Mouse (Mus musculus) stomach, embryonic 16.5 days (tissue): ENCODE measurements around the gene Plxnc1. TPM values are rescaled to one million over a fixed set of nuclear protein-coding genes. Genes with fewer than 3 reads are reported as not detected.

Source experiments
- ATAC-seq: fragments of 200-750 bp; cut with Nextera tagmentation; 2 replicates; pipeline ENCODE4 v1.8.0; 2017; ENCODE audit warnings: moderate number of reproducible peaks, moderate TSS enrichment; ENCODE audit not compliant: insufficient read depth, low FRiP score
- H3K27ac ChIP-seq: fragments of 300-500 bp; sonication (generic); 2 replicates; pipeline ENCODE4 v1.5.1; 2014; ENCODE audit warnings: low read length
- H3K27me3 ChIP-seq: fragments of 300-500 bp; sonication (generic); 2 replicates; pipeline ENCODE4 v1.6.1; 2014; ENCODE audit warnings: low read length, control low read depth, mixed read lengths; ENCODE audit not compliant: control insufficient read depth, insufficient read depth
- H3K36me3 ChIP-seq: fragments of 300-500 bp; sonication (generic); 2 replicates; pipeline ENCODE4 v1.6.1; 2014; ENCODE audit warnings: low read length; ENCODE audit not compliant: control insufficient read depth, insufficient read depth
- H3K4me1 ChIP-seq: fragments of 300-500 bp; sonication (generic); 2 replicates; pipeline ENCODE4 v1.6.1; 2014; ENCODE audit warnings: low read length, control low read depth, mixed read lengths; ENCODE audit not compliant: control insufficient read depth, insufficient read depth
- H3K4me2 ChIP-seq: fragments of 300-500 bp; sonication (generic); 2 replicates; pipeline ENCODE4 v1.6.1; 2014; ENCODE audit warnings: low read depth, low read length, mixed read lengths
- H3K4me3 ChIP-seq: fragments of 300-500 bp; sonication (generic); replicated peaks from 2 replicates; pipeline ENCODE4 v1.5.1; 2014; ENCODE audit warnings: mild to moderate bottlenecking, low read length
- H3K9ac ChIP-seq: fragments of 300-500 bp; sonication (generic); 2 replicates; pipeline ENCODE4 v1.6.1; 2014; ENCODE audit warnings: low read length
- H3K9me3 ChIP-seq: fragments of 300-500 bp; sonication (generic); replicated peaks from 2 replicates; pipeline ENCODE4 v1.6.1; 2016; ENCODE audit warnings: low read length, control low read depth; ENCODE audit not compliant: control insufficient read depth
- WGBS: fragments of 180-500 bp; shearing (Covaris S2); extraction: QIAGEN DNeasy Blood & Tissue Kit; methylation state at CpG from one replicate; pipeline ENCODE4 v1.1.7; 2014; 5-methylcytosine and 5-hydroxymethylcytosine counted together
- polyA plus RNA-seq: library from polyadenylated mRNA; unstranded; fragments of >200 nt; fragmentation: Nextera tagmentation; extraction: Ambion mirVana; gene quantifications from 2 replicates; pipeline ENCODE4 v1.2.1, GENCODE M21; 2015

Gene Plxnc1
- polyA plus RNA-seq = 1.2 and 1.9 TPM in 2 replicates

DNA sequence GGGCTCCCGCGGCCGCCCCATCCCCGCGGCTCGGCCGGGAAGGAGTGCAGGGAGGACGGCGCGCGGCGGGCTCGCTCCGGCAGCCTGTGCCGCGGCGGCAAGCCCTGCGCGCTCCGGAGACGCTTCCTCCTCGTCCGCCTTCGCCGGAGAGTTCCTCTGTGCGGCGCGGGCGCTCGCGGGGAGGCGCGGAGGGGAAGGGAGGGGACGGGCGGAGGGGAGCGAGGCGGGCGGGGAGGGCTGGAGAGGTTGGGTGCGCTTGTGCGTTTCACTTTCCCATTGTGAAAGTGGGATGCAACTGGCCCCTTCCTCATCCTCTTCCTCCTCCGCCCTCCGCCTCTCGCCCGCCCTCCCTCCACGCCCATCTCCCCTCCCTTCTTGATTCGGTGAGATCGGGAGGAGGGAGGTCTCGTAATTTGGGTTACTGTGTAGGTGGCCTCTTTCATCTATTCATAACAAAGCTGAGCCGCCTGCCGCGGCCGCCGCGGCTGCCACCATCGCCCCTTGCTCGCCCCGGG is at the start of gene Plxnc1:
Plxnc1 (minus strand) TSS at position 145 of the 515 bp plus-strand sequence.
- H3K9me3 ChIP-seq = no peaks in the 10 kb centered on the region
- no peaks in the 10 kb centered on the region for H3K36me3 ChIP-seq
- H3K4me1 ChIP-seq = peaks cover 20% of the 10 kb centered on the region
- under 1% methylated on average over 51 of the region's 57 CpGs for WGBS
- H3K4me2 ChIP-seq = peak within 1 kb of the TSS; percentile 91
- H3K9ac ChIP-seq = peak within 1 kb of the TSS; percentile 75
- no peak within 1 kb of the TSS for H3K27ac ChIP-seq
- H3K4me3 ChIP-seq = peak within 1 kb of the TSS; percentile 73
- ATAC-seq = peak; percentile 38; the same call in 1 of the 2 replicates
- H3K27me3 ChIP-seq = peaks cover 25% of the 10 kb centered on the region

DNA sequence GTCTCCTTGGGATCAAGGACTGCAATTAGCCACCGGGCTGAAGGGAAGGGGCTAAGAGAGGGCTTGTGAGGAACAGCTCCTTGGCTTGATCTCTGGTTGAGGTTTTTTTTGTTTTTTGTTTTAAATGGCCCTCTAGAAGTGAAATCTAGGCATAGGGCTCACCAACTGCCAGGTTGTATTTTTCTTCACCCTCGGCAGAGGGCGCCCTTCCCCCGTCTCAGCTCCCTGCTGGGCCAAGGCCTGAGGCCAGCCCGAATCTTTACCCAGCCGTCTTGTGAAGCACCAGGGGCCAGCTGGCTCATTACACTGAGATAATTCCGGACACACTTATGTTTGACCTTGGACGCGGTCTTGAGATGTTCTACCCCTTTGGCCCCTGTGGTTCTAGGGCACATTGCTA is 47.5 kb upstream of the Plxnc1 start:
- no peaks in the 10 kb centered on the region for H3K27me3 ChIP-seq
- H3K9me3 ChIP-seq = no peaks in the 10 kb centered on the region
- no peak overlapping the region for H3K4me3 ChIP-seq
- H3K4me2 ChIP-seq = peak overlapping the region; percentile 54
- no peak overlapping the region for H3K9ac ChIP-seq
- H3K27ac ChIP-seq = no peak overlapping the region
- 11% methylated on average over 9 of the region's 9 CpGs for WGBS
- 0 out of 2 replicates have a peak, but pooled peaks cover 6% of the 10 kb centered on the region for H3K4me1 ChIP-seq
- no peaks in the 10 kb centered on the region for H3K36me3 ChIP-seq
- ATAC-seq = no peak; the same call in 1 of the 2 replicates

DNA sequence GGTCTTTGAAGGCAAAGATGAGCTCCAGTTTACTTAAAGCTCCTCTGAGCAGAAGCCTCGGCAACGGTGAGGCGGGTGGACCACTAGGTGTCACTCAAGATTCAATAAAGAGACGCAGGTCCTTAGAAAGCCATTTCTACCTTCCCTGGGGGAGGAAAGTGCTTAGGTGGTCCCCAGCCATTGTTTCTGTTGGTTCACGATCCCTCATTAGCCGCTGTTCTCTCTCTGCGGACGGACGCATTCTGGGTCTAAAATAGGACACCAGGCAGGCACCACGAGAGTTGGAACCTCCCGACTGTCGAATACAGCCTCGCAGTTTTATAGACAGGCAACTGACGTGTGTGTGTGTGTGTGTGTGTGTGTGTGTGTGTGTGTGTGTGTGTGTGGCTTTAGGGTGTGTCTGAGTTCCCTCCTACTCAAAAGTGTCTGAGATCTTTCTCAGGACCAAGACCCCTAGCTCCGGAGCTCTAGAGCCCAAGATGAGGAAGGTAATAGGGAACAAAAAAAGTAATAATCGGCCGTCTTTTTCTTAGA is 47.0 kb upstream of the Plxnc1 start:
- Histone ChIP-seq H3K9me3 (no peaks in the 10 kb centered on the region), H3K4me3 (peak overlapping the region; percentile 5), H3K36me3 (no peaks in the 10 kb centered on the region), H3K9ac (0 out of 2 replicates have a peak overlapping the region, but pooled peaks have one; percentile 44), H3K27me3 (no peaks in the 10 kb centered on the region), H3K27ac (peak overlapping the region; percentile 69), H3K4me1 (0 out of 2 replicates have a peak, but pooled peaks cover 6% of the 10 kb centered on the region), H3K4me2 (peak overlapping the region; percentile 54)
- WGBS = 15% methylated on average over 17 of the region's 17 CpGs
- ATAC-seq = no peak

DNA sequence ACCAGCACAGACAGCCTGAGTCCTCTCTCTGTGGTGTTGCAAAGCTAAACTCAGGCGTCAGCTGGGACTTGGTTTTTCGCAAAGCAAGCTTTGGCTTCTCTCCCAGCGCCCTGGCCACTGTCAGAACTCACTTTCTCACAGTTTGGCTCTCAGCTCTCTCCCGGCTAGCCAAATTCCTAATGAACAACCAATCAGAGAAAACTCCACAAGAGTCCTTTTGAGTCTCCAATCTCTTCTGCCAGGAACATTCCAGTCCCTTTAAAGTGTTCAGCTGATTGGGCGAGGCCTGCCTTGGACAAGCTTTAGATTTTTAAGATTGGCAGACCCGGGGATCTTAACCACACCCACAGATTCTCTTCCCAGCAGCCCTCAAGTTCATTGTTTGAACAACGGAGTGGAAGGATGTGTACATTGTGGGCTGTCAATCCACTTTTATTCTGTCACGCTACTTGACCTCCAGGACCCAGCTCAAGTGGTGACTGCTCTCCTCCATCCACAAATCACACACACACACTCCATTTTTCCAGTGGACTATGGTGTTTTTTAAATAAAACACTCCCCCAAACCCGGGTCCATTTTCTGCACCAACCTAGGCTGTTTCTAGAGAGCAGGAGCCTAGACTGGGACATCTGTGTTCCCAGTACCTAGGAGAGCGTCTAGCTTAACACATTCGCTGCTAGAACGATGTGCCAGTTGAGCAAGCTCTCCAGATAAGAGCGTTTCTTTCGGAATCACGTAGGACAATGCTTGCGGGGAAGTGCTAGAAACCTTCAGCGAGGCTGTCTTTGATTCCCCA is 46.3 kb upstream of the Plxnc1 start:
- Histone ChIP-seq H3K36me3 (no peaks in the 10 kb centered on the region), H3K4me2 (peak overlapping the region; percentile 54), H3K27me3 (no peaks in the 10 kb centered on the region), H3K4me1 (0 out of 2 replicates have a peak, but pooled peaks cover 6% of the 10 kb centered on the region), H3K9ac (0 out of 2 replicates have a peak overlapping the region, but pooled peaks have one; percentile 44), H3K27ac (peak overlapping the region; percentile 84), H3K4me3 (peak overlapping the region; percentile 5; the same call in 1 of the 2 replicates), H3K9me3 (no peaks in the 10 kb centered on the region)
- 10% methylated on average over 17 of the region's 17 CpGs for WGBS
- peak; percentile 83 for ATAC-seq

DNA sequence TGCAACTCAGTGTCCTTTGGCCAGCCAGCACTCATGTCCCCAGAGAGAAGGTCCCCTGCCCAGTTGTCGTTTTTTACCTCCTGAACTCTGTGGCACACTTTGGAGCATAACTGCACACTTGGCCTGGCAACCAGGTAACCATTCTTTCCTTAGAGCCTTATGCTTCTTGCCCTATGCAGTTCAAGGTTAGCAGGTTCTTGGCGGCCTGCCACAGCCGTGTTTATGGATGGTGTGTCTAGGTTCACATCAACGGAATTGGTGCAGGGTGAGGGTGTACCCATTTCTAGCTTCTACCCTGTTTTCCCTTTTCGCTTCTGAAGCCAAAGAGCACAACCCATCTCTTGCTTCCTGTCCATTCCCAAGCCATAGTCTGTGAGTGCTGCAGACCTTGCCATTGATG is 44.7 kb upstream of the Plxnc1 start:
- Histone ChIP-seq H3K27ac (no peak overlapping the region), H3K9ac (no peak overlapping the region), H3K4me2 (no peak overlapping the region), H3K4me3 (no peak overlapping the region), H3K4me1 (0 out of 2 replicates have a peak, but pooled peaks cover 6% of the 10 kb centered on the region), H3K9me3 (no peaks in the 10 kb centered on the region), H3K27me3 (no peaks in the 10 kb centered on the region), H3K36me3 (no peaks in the 10 kb centered on the region)
- 75% methylated on average over 5 of the region's 5 CpGs for WGBS
- no peak for ATAC-seq

DNA sequence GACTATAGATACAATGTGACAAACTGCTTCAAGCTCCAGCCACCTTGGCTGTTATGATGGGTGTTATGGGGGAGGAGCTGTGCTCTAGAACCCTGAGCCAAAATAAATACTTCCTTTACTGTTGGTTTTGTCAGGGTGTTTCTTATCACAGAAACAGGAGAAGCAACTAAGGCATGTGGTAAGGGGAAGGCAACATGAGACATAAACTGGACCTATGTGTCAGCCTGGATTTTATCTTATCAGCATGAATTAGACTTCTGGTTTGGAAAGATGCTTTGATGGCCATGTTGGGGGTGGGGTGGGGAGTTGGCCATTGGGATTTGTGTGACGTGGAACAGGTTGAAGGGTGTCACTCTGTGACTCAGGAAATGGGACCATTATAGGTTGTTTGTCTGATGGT is 40.5 kb upstream of the Plxnc1 start:
- H3K9me3 ChIP-seq = no peaks in the 10 kb centered on the region
- H3K9ac ChIP-seq = no peak overlapping the region
- ATAC-seq = no peak
- H3K27me3 ChIP-seq = no peaks in the 10 kb centered on the region
- H3K4me1 ChIP-seq = no peaks in the 10 kb centered on the region
- no peak overlapping the region for H3K27ac ChIP-seq
- H3K4me2 ChIP-seq = no peak overlapping the region
- 46% methylated on average over 1 of the region's 1 CpGs for WGBS
- no peaks in the 10 kb centered on the region for H3K36me3 ChIP-seq
- no peak overlapping the region for H3K4me3 ChIP-seq

DNA sequence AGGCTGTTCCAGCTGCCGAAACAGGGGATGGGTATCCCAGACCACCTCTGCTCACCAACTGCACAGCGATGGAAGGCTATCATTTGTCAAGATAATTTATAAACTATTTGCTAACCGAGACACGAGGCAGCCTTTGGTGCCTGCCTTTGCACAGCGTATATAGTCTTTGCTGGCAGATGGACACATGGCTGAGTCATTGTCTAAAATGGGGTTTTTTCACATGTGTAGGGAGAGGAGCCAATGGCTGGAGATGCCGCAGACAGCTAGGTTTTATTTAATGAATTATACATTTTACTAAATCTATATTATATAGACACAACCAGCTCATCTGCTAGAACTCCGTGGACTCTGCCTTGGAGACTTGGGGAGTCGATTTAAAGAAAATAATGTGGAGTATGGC is 37.9 kb upstream of the Plxnc1 start:
- no peak for ATAC-seq
- Histone ChIP-seq H3K4me3 (no peak overlapping the region), H3K36me3 (no peaks in the 10 kb centered on the region), H3K9me3 (no peaks in the 10 kb centered on the region), H3K4me1 (no peaks in the 10 kb centered on the region), H3K9ac (no peak overlapping the region), H3K4me2 (no peak overlapping the region), H3K27me3 (no peaks in the 10 kb centered on the region), H3K27ac (no peak overlapping the region)
- 54% methylated on average over 8 of the region's 8 CpGs for WGBS

DNA sequence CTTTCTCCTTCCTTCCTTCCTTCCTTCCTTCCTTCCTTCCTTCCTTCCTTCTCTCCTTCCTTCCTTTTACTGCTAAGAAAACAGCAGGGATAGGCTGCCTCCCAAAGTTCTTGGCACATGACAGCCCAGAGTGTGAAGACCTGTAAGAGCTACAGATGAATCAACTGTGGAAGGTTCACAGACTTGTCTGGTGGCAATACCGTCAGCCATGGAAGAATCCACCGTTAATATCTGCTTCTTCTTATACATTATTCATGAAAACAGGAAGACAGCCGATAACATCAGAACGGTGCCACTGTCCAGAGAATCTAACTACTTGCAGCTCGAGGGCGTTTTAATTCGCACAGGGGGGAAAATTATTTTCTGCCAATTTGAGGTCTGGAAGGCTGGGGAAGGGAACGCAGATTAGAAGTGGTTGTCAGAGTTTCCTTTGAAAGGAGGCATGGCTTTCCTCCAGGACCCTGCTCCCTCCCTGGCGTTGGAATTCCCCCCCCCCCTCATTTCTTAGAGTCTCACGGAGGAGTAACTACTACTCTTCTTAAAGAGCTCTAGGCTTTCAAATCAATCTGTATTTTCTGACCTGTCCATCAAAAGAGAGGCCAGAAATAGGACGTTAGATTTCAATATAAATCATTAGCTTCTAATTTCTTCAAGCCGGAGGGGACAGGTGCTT is 37.0 kb upstream of the Plxnc1 start:
- 40% methylated on average over 12 of the region's 12 CpGs for WGBS

More for the DNA sequence above, 37.0 kb upstream of the Plxnc1 start:
- Histone ChIP-seq H3K27ac (no peak overlapping the region), H3K4me2 (no peak overlapping the region), H3K9me3 (no peaks in the 10 kb centered on the region), H3K27me3 (no peaks in the 10 kb centered on the region), H3K36me3 (no peaks in the 10 kb centered on the region), H3K4me1 (no peaks in the 10 kb centered on the region), H3K4me3 (no peak overlapping the region), H3K9ac (no peak overlapping the region)
- ATAC-seq = no peak
